Mouse (Mus musculus): Measurements from ENCODE around the gene Dcaf12l2.

DNA sequence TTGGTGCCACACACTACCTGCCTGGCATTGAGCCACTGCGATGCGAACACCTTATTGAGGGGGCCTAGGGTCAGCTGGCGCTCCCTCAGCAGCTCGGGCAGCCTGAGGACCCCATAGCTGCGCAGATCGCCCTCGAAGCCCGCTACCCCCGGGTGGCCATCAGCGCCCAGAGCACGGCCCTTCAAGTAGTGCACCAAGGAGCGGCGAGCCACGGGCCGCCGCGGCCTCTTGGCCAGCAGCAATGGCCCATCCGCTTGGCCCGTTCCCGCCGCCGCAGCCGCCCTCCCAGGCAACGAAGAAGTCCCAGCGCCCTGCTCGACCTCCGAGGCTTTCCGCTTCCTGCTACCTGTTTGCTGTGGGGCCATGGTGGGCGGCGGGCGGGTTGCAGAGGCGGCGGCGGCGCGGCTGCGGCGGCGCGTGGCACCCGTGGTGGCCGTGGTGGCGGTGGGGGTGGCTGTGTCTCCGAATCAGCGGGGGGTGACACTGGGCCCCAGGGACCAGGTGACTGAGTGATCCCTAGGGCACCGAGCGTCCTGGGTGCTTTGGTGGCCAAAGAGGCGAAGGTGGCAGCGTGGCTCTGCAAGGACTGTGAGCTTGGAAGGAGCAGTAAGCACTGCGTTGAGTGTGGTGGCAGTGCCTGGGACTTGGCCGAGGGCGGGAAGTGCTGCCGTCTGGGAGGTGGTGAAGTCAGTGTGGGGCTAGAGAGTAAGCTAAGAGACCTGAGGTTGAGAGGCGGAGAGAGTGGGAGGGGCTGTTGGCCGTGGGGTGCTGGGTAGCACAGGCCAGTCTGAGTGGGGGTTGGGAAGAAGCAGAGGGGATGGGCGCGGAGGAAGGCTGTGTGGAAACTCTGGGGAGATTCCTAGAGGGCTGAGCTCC lies at the start of gene Dcaf12l2:
- no peak for TF ChIP-seq CTCF (conservative IDR thresholded peaks at IDR 0.05; ENCODE audit: low read length)
- TF ChIP-seq POU5F1 (IDR thresholded peaks at IDR 0.05; ENCODE audit: borderline replicate concordance, low read length), result no peak
